Mouse (Mus musculus) kidney, postnatal 36 days (tissue): Measurements from ENCODE around the gene Batf.
"Not testable (repeated sequence)": the region's sequence is repeated elsewhere in the genome, so short reads cannot be mapped to it uniquely, and the experiment has no call there.

Source experiments
- DNase-seq, 2 experiments: peaks; one replicate each; pipeline ENCODE4 v3.0.0; 2021 to 2022; ENCODE audit warnings: mixed read lengths in 2 of 2

Batf gene

DNA sequence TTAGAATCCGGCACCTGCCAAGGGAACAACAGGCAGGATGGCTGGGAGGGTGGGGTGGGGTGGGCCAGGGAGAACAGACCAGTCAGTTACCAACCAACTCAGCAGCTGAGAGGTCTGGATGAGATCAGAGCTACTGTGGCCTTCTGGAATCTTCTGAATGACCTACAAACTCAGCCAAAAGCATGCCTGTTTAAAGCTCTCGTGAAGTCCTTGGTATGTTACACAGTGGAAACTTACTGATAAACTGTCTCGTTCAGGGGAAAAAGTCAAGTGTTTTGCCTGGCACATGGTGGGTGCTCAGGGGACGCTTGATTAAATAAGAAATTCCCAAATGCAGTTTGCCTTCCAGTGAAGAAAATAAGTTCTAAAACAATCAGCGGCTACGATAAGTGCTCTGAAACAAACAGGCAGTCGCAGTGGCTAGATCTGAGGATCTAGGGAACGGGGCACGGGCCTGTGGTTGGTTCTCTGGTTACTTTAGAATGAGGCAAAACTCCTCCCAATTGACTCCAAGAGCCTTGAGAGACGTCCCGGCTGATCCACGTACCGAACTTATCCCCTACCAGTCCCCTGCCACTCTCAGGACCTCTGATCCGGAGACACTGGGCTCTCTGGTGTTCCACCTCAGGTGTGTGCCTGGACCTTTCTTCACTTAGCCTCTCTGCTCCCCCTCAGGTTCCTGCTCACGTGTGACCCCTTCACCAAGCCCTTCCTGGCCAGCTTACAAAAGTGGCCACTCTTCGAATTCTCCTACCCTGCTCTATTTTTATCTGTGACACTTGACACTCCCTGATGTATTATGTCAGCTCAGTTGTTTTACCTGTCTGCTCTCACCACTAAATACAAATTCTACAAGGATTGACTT, 1.8 kb upstream of the Batf start:
- DNase-seq = no peak

DNA sequence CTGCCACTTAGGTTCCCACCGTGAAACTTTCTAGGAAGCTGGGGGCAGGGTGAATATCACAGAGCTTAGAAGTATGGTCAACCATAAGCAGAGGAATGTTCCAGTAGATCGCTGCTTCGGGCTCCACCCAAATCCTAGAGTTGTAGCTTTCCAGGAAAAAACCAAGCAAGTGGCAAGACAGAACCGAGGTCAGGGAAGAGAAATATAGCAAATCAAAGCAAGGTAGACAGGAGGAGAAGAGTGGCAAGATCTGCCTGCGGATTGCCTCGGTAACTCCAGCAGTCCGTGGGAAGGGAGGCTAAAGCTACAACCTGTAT, 706 bp downstream of the Batf start:
- DNase-seq = no peak

DNA sequence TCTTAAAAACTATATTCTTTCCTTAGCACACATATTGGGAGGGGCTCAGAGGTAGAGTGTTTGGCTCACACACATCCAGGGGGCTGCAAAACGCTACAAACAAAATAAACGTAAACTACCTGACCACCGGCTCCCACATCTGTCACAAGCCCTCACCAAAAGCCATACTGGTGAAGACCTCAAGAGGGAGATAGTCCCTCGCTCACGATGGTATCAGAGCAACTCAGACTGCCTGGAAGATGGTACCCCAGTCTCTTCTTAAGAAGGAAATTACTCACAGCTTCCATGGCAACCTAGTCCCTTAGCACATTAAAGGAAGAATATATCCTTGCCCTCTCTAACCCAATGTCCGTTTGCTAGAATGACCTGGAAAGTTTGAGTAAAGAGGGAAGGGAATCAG, 1.4 kb downstream of the Batf start:
- DNase-seq = no peak

DNA sequence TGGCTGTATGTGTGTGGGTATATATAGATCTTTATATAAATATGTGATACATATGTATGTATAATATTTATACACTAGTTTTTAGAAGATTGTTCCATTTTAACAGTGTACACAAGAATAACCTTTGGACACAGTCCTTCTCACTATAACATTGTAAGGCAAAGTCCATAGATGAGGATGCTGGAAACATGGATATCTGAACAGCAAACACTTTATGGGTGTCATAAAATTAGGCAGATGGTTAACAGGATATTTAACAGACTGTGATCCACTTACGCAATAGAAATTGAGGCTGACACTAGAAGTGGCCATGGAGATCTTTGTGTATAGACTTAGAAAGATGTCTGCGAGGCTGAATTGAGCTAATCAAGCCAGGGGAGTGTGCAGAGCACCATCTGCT, 9.3 kb downstream of the Batf start:
- no peak for DNase-seq

DNA sequence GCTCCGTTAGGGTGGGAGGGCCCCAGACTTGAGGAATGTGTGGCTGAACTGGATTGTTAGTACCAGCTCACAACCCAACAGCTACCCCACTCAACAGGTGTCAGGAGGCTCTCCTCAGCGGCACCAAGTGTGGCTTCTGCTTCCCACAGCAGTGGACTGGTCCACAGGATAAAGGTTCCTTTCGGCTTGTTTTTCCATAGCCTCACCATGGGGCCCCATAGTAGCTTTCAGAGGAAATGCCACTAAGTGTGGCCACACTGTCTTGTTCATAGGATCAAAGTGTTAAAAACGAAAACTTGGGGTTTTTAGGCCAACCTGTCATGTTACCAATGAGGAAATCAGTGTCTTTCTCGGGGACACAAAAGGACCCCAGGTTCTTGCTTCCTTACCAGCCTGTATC, 10.0 kb downstream of the Batf start:
- no peak for DNase-seq

DNA sequence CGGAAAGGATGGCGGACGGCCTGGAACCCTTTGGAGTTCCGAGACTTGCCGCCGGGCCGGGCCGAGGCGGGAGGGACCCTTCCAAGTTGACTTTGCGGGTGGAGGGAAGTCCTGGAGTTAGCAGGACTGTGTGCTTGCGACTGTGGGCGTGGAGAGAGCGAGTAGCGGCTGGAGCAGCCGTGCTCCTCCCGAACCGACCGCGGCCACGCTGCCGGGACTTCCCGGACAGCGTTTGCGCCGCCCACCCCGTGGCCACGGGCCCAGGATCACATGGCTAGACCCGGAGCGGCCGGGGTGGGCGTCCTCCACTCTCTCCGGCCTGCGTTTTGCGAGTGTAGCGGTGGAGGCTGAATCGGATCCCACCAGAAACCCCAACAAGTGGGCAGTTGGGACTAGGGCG, 11.7 kb downstream of the Batf start:
- not testable (repeated sequence) for DNase-seq

DNA sequence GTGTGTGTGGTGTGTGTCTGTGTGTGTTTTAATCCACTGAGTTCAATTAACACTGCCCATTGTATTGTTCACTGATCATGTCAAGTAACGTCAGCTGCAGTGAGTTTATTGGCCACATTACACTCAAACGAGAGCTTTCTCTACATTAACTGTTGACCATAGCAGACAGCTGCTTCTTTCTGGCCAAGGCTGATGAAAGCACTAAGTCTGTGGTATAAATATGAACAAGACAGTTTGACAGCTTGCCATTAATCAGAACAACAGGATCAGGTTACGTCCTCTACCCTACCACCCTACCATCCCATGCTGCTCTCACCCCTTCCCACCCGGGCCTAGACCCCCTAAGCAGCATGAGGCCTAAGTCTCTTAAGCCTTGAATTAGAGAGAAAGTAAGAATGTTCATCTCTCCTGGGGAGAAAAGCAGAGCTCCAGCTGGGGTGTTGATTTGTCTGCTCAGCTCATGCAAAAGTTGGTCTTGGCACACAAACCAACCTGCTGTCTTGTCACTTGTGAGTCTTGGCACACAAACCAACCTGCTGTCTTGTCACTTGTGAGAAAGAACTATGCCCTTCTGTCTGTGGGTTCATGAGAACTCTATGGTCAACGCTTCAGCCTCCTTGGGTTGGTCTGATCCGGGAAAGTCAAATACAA, 13.8 kb downstream of the Batf start:
- no peak for DNase-seq

DNA sequence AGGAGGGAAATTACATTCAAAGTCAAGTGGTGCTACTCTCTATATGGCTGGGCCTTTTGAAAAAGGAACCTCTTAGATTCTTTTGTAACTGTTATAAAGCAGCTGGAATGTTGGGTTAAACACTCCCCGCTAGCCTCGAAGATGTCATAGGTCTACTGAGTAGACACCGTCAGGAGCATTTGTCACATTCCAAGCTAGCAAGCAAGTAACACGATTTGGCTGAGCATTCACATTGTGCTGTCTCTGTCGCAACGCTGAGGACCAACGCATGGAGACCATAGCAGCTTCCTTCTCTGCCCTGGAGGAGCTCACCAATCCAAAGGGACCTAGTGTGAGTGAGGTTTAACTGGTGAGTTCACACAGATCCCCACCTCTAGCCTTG, 14.4 kb downstream of the Batf start:
- no peak for DNase-seq

DNA sequence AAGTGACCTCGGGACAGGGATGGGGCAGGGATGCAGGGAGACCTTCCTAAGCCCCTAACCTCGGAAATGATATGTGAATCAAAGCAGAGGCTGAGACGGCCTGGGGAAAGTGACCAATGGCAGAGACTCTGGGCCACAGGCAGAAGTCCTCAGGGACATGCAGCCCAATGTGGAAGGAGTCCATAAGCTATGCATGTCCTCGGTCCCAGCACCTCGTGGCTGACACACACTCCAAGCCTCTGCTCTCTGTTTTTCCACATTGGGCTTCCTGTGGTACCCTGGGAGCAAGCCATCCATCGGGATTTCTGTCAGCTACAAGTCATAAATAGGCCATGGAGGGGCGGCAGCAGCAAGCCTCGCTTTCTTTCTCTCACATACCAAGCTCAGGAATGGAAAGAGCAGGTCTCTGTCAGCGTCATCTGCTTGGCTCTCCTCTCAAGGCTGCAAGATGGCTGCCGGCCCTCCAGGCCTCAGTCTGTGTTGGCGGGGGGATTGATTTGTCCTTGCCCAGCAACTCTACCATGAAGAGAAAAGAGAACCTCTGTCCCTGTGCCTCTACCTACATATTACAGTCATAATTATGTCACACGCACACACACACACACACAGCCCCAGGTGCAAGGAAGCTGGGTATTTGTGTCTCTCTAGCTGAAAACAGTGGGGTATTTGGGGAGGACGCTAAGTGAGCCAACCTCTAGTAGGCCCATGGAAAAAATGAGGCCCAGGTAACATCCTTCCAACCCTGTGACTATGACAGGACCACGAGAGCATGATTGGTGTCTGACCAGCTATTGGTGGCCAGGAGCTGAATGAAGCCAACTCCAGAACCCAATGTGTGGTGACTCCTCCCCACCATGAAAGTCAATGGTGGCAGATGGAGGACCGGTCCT, 15.9 kb downstream of the Batf start:
- no peak for DNase-seq

DNA sequence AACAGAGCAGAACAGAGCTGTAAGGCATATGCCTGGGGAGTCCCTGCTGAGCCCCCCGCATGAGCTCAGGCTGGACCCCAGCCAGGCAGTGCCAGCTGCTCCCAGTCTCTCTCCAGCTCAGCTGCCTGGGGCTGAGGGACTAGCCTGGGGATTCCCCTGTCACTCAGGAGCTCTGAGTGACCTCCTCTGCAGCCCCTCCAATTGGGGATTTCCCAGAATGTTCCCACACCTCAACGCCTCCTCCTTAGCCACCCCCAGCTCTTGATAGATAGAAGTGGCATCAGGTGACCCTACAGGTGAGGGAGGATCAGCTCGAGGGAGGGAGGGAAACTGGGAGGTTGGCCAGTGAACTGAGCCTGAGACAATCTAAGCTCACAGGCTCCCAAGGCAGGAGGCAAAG, 17.0 kb downstream of the Batf start:
- DNase-seq = no peak

DNA sequence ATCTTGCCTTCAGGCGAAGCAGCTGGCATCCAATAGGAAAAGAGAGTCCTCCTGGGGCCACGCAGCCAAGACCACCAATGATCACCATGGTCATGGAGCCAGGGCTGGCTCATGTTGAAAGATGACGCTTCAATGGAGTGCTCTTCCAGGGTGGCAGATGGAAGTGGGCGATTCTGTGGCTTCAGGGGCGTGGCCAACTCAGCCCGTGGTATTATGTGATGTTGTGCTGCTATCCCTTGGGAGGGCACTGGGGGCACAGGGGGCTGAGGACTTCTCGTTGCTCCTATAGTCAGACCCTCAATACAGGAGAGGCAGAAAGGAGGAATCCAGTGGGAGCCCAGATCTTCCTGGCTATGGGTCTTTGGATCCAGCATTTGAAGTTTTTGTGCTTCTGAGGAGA, 18.1 kb downstream of the Batf start:
- no peak for DNase-seq

DNA sequence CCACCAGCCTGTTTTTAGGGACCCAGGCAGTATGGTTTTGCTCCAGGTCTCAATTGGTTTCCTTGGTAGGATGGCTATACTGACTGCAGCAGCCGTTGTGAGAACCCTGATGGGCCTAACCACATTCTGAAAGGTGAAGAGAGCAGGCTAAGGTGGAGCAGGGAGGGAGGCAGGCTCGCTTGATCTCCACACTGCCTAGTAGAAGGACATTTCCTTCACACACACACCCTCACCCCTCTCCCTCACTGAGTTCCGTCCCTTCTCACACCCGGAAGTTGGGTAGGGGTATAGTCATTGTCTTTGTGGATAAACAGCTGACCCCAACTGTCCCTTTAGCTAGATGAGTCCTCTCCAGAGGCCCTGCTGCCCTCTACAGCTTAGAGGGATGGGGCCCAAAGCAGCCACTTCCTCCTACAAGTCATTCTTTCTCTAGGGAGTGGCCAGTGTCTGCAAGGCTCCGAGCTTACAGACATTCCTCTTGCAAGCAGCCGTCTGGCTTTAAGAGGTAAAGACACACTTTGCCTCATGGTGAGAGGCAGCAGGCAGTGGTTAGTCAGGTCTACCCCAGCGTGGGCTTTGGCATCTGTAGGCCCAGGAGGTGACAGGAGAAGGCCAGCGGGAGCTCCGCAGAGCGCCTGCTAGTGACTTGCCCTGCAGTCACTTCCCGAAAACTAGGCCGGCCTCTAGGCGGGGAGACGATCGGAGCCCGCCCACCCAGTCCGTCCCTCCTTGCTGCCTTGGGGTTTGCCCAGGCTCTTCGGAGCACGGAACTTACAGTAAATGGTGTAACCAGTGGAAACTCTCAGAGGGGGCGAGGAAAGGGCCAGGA, 18.7 kb downstream of the Batf start:
- DNase-seq = peak; percentile 71 to 85

DNA sequence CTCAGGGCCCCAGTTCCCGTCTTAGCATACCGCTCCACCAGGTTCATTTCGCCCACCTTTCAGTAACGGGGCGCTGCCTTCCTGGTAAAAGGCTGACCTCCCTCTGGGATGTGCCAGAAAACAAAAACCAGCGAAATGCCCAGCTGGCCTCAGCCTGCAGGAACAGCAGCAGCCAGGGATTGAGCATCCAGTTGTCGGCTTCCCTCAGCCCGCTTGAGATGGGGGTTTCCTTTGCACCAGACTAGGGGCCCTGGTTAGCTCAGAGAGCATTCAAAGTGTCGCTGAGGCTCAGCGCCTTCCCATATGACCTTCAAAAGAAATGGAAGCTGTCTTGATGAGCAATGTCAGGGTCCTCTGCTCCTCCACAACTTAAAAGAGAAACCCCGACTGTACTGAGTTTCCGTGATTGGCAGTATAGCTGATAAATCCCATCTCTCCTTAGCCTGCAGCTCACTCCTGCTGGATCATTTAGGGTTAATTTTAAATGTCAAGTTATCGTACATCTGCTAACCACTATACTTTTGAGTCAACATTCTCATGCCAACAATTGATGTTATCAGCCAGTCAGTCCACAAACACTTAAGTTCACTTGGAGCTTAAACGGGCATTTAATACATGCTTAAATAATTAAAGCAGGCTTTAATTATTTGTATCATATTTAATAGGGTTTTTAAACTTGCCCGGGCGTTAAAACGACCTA, 19.5 kb downstream of the Batf start:
- no peak for DNase-seq

DNA sequence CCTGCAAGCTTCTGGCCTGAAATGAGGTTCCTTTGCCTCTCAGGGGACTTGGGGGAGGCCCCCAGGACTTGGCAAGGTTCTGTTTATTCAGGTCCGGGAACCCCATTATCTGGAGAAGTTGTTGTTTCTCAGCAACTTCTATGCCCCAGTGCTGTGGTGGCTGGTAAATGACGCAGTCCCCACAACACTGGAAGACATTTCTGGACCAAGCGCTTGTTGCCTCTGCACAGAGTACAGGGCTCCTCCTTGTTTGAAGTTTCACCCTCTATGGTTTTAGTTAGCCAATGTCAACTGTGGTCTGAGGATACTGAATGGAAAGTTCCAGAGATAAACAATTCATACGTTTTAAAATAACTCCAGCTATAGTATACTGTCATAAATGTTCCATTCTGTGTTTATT, 20.4 kb downstream of the Batf start:
- DNase-seq = no peak

DNA sequence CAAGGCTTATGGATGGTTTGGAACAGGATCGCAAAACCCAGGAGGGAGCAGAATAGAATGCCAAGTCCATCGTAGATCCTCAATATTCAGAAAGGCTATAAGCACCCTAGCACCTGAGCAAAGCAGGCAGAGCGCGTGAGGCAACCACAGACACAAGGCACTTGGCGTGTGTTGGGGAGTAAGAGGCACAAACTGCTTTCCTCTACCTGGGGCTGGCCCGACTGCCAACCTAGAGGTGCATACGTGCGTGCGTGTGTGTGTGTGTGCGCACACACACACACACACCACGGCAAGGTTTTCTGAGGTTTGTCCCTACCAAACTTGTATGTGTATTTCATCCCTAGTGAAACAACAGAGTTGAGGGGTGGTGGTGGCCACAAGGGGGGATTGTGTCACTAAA, 20.9 kb downstream of the Batf start:
- DNase-seq = no peak

DNA sequence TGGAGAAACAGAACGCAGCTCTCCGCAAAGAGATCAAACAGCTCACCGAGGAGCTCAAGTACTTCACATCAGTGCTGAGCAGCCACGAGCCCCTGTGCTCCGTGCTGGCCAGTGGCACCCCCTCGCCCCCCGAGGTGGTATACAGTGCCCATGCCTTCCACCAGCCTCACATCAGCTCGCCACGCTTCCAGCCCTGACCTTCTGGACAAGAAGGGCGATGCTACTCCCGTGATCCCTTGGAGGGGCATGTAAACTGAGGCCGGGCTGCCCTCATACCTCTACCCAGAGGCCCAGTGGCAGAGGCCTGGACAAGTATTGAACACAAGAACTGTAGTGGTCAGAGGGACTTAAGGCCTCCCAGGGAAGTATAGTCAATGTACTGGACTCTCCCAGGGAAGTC, 22.1 kb downstream of the Batf start:
- no peak for DNase-seq

DNA sequence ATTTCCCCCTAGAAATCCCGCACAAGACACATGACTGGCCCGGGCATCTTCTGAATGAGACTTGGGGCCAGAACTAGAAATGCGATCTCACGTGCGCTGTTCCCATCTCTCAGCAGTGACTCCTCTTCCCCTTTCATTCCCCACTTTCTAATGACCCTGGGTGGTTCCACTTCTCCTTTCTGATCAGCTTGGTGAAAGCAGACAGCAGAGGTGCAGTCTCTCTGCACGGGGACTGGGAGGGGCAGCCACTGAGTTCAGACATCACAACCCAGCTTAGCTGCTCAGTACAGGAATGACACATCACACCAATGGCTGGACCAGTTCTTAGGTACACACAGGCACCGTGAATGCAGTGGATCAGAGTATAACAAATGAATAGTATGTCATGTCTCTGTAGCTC, 24.2 kb downstream of the Batf start:
- peak in 1 of 2 experiments; percentile 4 for DNase-seq

DNA sequence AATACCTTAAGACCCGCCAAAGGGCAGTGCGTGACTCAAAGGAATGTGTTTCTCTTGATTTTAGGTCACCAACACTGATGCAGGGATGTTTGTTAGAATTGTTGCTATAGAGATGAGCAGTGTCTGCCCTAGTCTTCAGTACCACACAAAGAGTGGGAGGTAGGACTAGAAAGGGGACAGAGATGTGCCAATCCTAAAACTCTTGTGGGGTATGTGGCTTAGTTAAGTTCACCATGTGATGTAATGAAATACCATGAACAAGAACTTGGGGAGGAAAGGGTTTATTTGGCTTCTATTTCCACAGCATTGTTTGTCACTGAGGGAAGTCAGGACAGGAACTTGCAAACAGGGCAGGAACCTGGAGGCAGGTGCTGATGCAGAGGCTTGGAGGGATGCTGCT, 26.1 kb downstream of the Batf start:
- DNase-seq = no peak

DNA sequence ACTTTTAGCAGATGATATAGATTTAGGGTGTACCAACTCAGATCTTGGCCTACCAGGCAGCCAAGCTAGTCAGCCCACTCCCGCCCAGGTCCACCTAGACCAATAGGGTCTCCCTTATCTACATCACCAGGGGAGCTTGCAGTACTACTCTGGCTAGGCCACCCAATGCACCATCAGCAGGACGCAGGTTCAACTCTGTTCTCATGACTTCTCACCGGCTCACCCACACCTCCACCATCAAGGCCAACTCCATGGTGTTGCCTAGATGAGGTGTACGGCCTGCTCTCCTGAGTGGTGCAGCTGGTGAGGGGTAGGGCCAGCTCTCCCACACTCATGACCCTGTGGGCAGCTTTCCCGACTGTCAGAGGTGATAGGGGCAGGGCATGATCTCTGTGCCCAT, 27.7 kb downstream of the Batf start:
- no peak for DNase-seq

DNA sequence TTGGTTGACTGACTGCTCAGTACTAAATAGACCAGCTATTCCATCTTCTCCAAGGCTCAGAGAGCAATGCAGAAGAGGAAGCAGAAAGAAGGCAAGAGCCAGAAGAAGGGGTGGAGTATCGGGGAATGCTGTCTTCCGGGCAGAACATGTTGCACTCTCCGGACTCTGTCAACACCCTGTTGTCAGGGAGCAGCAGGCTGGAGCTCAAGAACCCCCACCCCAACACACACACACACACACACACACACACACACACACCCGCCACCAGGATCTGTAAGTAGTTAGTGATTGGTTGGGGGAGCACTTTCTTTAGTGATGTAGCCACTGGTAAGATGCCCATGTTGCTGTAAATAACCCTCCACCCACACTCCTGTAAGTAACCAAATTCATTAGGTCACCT, 38.8 kb downstream of the Batf start:
- no peak for DNase-seq

DNA sequence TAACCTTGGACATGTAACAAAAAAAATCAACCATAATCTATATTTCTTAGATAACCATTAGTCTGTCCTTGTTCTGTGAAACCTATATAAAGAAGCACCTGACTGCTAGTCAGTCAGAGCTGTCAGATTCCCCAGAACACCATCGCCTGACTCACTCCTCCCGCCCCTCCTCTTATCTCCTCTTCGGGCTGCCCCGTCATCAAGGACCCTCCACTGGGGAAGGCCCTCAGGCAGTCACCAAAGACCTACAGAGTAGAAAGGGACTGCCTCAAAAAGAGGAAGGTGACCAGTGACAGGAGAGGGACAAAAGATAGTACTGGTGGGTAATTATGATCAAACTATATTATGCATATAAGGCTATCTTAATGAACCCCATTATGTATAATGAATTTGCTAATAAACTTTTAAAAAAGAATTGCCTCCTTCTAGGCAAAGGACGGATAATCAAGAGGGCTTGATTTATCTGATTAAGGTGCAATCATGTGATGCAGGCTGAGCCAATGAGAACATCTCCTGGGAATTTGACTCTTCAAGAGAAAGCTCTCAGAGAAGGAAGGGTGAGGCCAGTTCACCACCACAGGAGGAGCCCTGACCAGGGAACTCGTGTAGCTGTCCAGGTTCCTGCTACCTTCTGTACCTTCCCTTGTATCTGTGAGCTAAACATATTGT, 40.4 kb downstream of the Batf start:
- DNase-seq = no peak

DNA sequence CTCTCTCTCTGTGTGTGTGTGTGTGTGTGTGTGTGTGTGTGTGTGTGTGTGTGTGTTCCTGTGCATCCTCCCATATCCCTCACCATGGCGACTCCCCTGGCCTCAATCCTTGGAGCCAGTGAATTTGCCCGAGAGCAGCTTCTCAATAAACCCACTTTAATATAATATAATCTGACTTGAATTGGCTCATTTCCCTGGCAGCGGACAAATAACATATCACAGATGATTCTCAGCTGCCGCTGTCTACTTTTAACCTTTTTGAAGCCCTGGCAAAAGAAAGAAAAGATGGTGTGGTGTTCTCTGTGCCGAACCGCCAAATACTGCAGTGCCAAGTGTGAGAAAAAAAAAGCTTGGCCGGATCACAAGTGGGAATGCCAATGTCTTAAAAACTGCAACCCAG, 41.7 kb downstream of the Batf start:
- DNase-seq = no peak
